Mouse (Mus musculus) megakaryocyte, embryonic 14.5 days (primary cell): ENCODE data around the gene Map3k13.

Experiments used
- FLI1 ChIP-seq: IDR thresholded peaks from 2 replicates; pipeline ENCODE4 v1.6.1; 2012; ENCODE audit warnings: low read length, inconsistent platforms, mixed read lengths
- GATA1 ChIP-seq: IDR thresholded peaks from 3 replicates; pipeline ENCODE4 v1.6.1; 2012; ENCODE audit warnings: mixed read lengths, low read length, inconsistent platforms, borderline replicate concordance

DNA sequence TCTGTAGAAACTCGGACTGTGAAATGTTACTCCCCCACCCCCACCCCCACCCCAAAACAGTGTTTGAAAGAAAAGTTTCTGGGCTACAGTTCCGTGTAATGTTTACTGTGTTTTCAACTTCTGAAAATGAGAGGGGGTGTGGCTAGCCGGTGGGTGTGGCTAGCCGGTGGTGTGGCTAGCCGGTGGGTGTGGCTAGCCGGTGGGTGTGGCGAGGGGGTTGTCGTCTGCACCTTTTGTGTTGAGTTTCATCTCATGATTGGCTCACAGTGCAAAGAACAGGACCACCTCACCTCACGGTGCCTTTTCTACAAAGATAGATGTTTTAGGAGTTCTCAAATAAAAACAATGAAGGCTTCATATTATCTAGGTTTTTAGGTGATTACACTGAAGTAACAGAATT lies 24.0 kb downstream of the Map3k13 start:
- TF ChIP-seq FLI1 (no peak), GATA1 (no peak)
